Mouse (Mus musculus) stomach, postnatal 0 days (tissue): ENCODE results near the gene Gipr. TPM values are rescaled to one million over a fixed set of nuclear protein-coding genes. Genes with fewer than 3 reads are reported as not detected.
A peak's percentile ranks its signal among the peaks of the same experiment; 100 is the strongest.
"Not testable (repeated sequence)": the region's sequence is repeated elsewhere in the genome, so short reads cannot be mapped to it uniquely, and the experiment has no call there.

Source experiments
- ATAC-seq: fragments of 200-750 bp; cut with Nextera tagmentation; 2 replicates; pipeline ENCODE4 v1.8.0; 2017; ENCODE audit not compliant: low FRiP score, low TSS enrichment
- DNase-seq: peaks from one replicate; pipeline ENCODE4 v3.0.0-alpha.2; 2016; ENCODE audit warnings: low spot score
- H3K27ac ChIP-seq: fragments of 300-500 bp; sonication (generic); replicated peaks from 2 replicates; pipeline ENCODE4 v1.5.1; 2014; ENCODE audit warnings: mild to moderate bottlenecking, control low read depth
- H3K27me3 ChIP-seq: fragments of 300-500 bp; sonication (generic); 2 replicates; pipeline ENCODE4 v1.6.1; 2014; ENCODE audit warnings: low read length; ENCODE audit not compliant: control insufficient read depth, insufficient read depth
- H3K36me3 ChIP-seq: fragments of 300-500 bp; sonication (generic); 2 replicates; pipeline ENCODE4 v1.6.1; 2014; ENCODE audit warnings: low read length, mixed read lengths; ENCODE audit not compliant: control insufficient read depth, insufficient read depth
- H3K4me1 ChIP-seq: fragments of 300-500 bp; sonication (generic); replicated peaks from 2 replicates; pipeline ENCODE4 v1.6.1; 2014; ENCODE audit warnings: antibody characterized with exemption; ENCODE audit not compliant: control insufficient read depth, insufficient read depth
- H3K4me2 ChIP-seq: fragments of 300-500 bp; sonication (generic); replicated peaks from 2 replicates; pipeline ENCODE4 v1.6.1; 2014; ENCODE audit warnings: low read depth, mild to moderate bottlenecking, control low read depth, moderate library complexity
- H3K4me3 ChIP-seq: fragments of 300-500 bp; sonication (generic); 2 replicates; pipeline ENCODE4 v1.5.1; 2014; ENCODE audit warnings: low read depth, low read length, control low read depth
- H3K9ac ChIP-seq: fragments of 300-500 bp; sonication (generic); 2 replicates; pipeline ENCODE4 v1.6.1; 2014; ENCODE audit warnings: mild to moderate bottlenecking, low read length, control low read depth, mixed read lengths
- H3K9me3 ChIP-seq: fragments of 300-500 bp; sonication (generic); 2 replicates; pipeline ENCODE4 v1.6.1; 2016; ENCODE audit warnings: low read length; ENCODE audit not compliant: control insufficient read depth
- CTCF ChIP-seq: IDR thresholded peaks from 2 replicates; pipeline ENCODE4 v1.5.1; 2016; ENCODE audit warnings: antibody characterized with exemption, low read depth, mild to moderate bottlenecking, moderate library complexity
- EP300 ChIP-seq: optimal IDR thresholded peaks from 2 replicates; pipeline ENCODE3; 2016; ENCODE audit warnings: antibody characterized with exemption
- WGBS: fragments of 180-500 bp; shearing (Covaris S2); extraction: QIAGEN DNeasy Blood & Tissue Kit; methylation state at CpG from one replicate; pipeline ENCODE4 v1.1.7; 2014; 5-methylcytosine and 5-hydroxymethylcytosine counted together
- polyA plus RNA-seq: library from polyadenylated mRNA; unstranded; fragments of >200 nt; fragmentation: Nextera tagmentation; extraction: Ambion mirVana; gene quantifications from 2 replicates; pipeline ENCODE4 v1.2.1, GENCODE M21; 2015

Gene Gipr
- polyA plus RNA-seq, 1 experiment from 2014 or later = 0.27 TPM

DNA sequence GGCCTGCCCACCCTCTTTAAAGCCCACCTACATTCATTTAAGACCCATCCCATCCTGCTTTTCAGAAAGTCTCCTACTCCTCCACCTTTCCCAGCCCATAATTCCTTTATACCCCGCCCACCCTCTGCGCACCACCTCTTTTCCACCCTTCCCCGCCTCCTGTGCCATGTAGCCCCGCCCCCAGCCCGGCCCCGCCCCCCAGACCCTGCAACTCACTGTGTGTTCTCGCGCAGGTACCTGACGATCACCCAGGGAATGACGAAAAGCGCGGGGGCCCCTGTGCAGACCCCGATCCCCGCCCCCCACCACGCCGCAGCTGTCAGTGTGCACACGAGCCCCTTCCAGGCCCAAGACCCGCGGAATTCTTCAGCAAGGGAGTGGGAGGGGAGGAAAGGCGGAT is 5.8 kb downstream of the Gipr start:
- Histone ChIP-seq H3K27me3 (no peaks in the 10 kb centered on the region), H3K4me3 (peak overlapping the region; percentile 33), H3K4me1 (0 out of 2 replicates have a peak, but pooled peaks cover 6% of the 10 kb centered on the region), H3K9me3 (no peaks in the 10 kb centered on the region), H3K36me3 (no peaks in the 10 kb centered on the region), H3K9ac (peak overlapping the region; percentile 50), H3K4me2 (peak overlapping the region; percentile 82), H3K27ac (no peak overlapping the region)
- WGBS = 2% methylated on average over 20 of the region's 20 CpGs
- ATAC-seq = peak; percentile 52
- peak; percentile 86 for DNase-seq
- TF ChIP-seq EP300 (no peak), CTCF (no peak)

GRCm38 (mm10) chr7:19159411-19159810 is 6.5 kb downstream of the Gipr start:
- 14% methylated on average over 18 of the region's 18 CpGs for WGBS
- no peak overlapping the region for H3K9ac ChIP-seq
- ATAC-seq (0 out of 2 replicates have a peak, but pooled peaks have one; percentile 12), DNase-seq (no peak)
- no peaks in the 10 kb centered on the region for H3K27me3 ChIP-seq
- H3K4me1 ChIP-seq = 0 out of 2 replicates have a peak, but pooled peaks cover 6% of the 10 kb centered on the region
- no peak overlapping the region for H3K4me3 ChIP-seq
- peak overlapping the region; percentile 82 for H3K4me2 ChIP-seq
- TF ChIP-seq EP300 (no peak), CTCF (no peak)
- H3K9me3 ChIP-seq = no peaks in the 10 kb centered on the region
- H3K27ac ChIP-seq = no peak overlapping the region
- H3K36me3 ChIP-seq = no peaks in the 10 kb centered on the region

DNA sequence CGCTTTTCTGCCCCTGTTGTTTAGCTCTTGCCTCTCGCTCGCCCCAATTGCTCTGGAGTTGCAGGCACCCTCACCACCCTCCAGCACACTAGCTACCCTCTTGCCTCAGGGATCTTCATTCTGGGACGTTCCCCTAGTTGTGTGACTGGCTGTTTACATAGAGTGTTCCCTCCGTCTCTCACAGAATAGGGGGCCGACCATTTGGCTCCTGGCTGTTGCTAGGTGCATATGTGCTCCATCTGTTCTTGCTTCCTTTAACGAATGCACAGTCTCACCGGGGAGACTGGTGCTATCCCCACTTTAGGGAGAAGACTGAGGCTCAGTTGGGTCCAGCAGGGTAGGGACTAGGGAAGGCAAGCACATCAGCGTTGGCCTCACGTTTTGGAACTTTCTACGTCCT is 7.3 kb downstream of the Gipr start:
- Histone ChIP-seq H3K9ac (no peak overlapping the region), H3K36me3 (no peaks in the 10 kb centered on the region), H3K4me2 (no peak overlapping the region), H3K4me3 (no peak overlapping the region), H3K4me1 (0 out of 2 replicates have a peak, but pooled peaks cover 6% of the 10 kb centered on the region), H3K27me3 (no peaks in the 10 kb centered on the region), H3K27ac (no peak overlapping the region), H3K9me3 (no peaks in the 10 kb centered on the region)
- TF ChIP-seq EP300 = no peak
- no peak for TF ChIP-seq CTCF
- ATAC-seq = no peak
- DNase-seq = no peak
- 58% methylated on average over 11 of the region's 11 CpGs for WGBS

DNA sequence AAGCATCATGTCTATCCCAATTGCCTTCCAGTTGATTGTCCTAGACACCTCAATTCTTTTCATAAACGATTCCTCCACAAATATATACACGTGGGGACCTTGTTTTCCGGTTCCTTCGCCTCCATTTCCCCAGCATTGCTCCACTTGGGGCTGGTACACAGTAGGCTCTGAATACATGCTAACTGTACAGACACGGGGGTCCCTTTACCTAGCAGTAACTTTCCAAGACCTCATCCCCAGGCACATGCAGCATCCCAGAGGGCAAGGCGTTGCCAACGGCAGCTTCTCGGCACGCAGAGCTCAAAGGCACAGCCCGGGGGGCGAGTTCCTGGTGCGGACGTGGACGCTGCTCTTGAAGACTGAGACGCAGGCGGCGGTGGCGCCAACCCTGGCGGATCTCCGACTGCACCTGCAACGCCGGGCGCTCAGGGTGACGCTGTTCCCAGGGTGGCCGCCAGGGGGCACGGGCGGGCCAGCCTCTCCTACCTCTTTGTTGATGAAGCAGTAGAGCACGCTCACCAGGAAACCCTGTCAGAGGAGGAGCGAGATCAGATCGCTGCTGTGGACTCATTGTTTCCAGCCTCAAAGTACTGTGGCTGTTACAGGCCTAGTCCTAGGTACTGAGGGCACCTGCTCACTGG is 8.6 kb downstream of the Gipr start:
- 5% methylated on average over 30 of the region's 30 CpGs for WGBS
- Histone ChIP-seq H3K9ac (no peak overlapping the region; the same call in 1 of the 2 replicates), H3K4me2 (peak overlapping the region; percentile 40; the same call in 1 of the 2 replicates), H3K27ac (peak overlapping the region; percentile 50), H3K27me3 (no peaks in the 10 kb centered on the region), H3K4me3 (no peak overlapping the region), H3K9me3 (no peaks in the 10 kb centered on the region), H3K36me3 (no peaks in the 10 kb centered on the region), H3K4me1 (0 out of 2 replicates have a peak, but pooled peaks cover 6% of the 10 kb centered on the region)
- ATAC-seq (peak; percentile 79), DNase-seq (peak; percentile 95)
- TF ChIP-seq CTCF (peak; percentile 99), EP300 (no peak)

- 0 out of 2 replicates have a peak, but pooled peaks cover 6% of the 10 kb centered on the region for H3K4me1 ChIP-seq
- no peak overlapping the region for H3K4me3 ChIP-seq
- no peaks in the 10 kb centered on the region for H3K9me3 ChIP-seq
- H3K27me3 ChIP-seq = no peaks in the 10 kb centered on the region
- H3K9ac ChIP-seq = no peak overlapping the region
- H3K4me2 ChIP-seq = no peak overlapping the region; the same call in 1 of the 2 replicates
- DNase-seq (peak; percentile 56), ATAC-seq (peak; percentile 48)
- H3K27ac ChIP-seq = no peak overlapping the region
- TF ChIP-seq CTCF = peak; percentile 66
- no peak for TF ChIP-seq EP300
- 40% methylated on average over 13 of the region's 13 CpGs for WGBS
- no peaks in the 10 kb centered on the region for H3K36me3 ChIP-seq
Measured at GRCm38 (mm10) chr7:19155825-19156475, 10.0 kb downstream of the Gipr start.

DNA sequence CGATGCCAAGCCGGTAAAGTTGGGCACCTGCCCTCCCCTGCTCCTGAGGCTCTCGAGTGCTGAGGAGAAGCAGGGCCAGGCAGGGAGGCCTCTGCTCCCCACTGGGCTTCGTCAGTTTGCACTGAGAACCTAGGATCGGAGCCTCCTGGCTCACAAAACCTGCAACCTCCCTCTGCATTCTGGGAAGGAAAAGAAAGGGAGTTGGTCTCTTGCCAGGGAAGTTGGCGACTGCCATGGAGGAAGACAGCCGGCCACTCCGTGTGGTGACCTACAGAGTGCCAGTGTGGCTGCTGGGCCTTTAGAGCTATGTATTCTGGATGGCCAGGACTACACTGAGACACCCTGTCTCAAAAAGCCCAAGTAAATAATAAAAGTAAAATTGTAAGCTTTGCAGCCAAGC is 11.1 kb downstream of the Gipr start:
- Histone ChIP-seq H3K36me3 (no peaks in the 10 kb centered on the region), H3K4me1 (0 out of 2 replicates have a peak, but pooled peaks cover 3% of the 10 kb centered on the region), H3K9me3 (no peaks in the 10 kb centered on the region), H3K4me2 (no peak overlapping the region), H3K27ac (no peak overlapping the region), H3K27me3 (no peaks in the 10 kb centered on the region), H3K9ac (no peak overlapping the region), H3K4me3 (no peak overlapping the region)
- WGBS = 70% methylated on average over 8 of the region's 8 CpGs
- TF ChIP-seq CTCF = no peak
- no peak for ATAC-seq
- DNase-seq = no peak

GRCm38 (mm10) chr7:19151121-19151520 is 14.8 kb downstream of the Gipr start:
- not testable (repeated sequence) for H3K27me3 ChIP-seq, H3K4me1 ChIP-seq, DNase-seq, H3K36me3 ChIP-seq, ATAC-seq, H3K9me3 ChIP-seq, H3K27ac ChIP-seq, H3K4me2 ChIP-seq, H3K9ac ChIP-seq, H3K4me3 ChIP-seq
- WGBS = 88% methylated on average over 10 of the region's 10 CpGs
